Mouse (Mus musculus) forebrain, embryonic 13.5 days (tissue): Measurements from ENCODE around the gene Fn1. TPM values are rescaled to one million over a fixed set of nuclear protein-coding genes. Genes with fewer than 3 reads are reported as not detected.

ENCODE experiments used
- ATAC-seq: fragments of 200-750 bp; cut with Nextera tagmentation; 2 replicates; pipeline ENCODE4 v1.8.0; 2017
- H3K27ac ChIP-seq: fragments of 300-500 bp; sonication (generic); 2 replicates; pipeline ENCODE4 v1.5.1; 2015; ENCODE audit warnings: inconsistent platforms, mild to moderate bottlenecking, moderate library complexity
- H3K27me3 ChIP-seq: fragments of 300-500 bp; sonication (generic); 2 replicates; pipeline ENCODE4 v1.6.1; 2015; ENCODE audit warnings: mild to moderate bottlenecking, inconsistent platforms
- H3K36me3 ChIP-seq: fragments of 300-500 bp; sonication (generic); 2 replicates; pipeline ENCODE4 v1.6.1; 2015; ENCODE audit warnings: mild to moderate bottlenecking, inconsistent platforms; ENCODE audit not compliant: poor library complexity, severe bottlenecking
- H3K4me1 ChIP-seq: fragments of 300-500 bp; sonication (generic); 2 replicates; pipeline ENCODE4 v1.6.1; 2015; ENCODE audit warnings: inconsistent platforms
- H3K4me2 ChIP-seq: fragments of 300-500 bp; sonication (generic); 2 replicates; pipeline ENCODE4 v1.6.1; 2015; ENCODE audit warnings: inconsistent platforms, mild to moderate bottlenecking, moderate library complexity
- H3K4me3 ChIP-seq: fragments of 300-500 bp; sonication (generic); 2 replicates; pipeline ENCODE4 v1.5.1; 2015; ENCODE audit warnings: mild to moderate bottlenecking, inconsistent platforms
- H3K9ac ChIP-seq: fragments of 300-500 bp; sonication (generic); 2 replicates; pipeline ENCODE4 v1.6.1; 2015; ENCODE audit warnings: mild to moderate bottlenecking, inconsistent platforms
- H3K9me3 ChIP-seq: fragments of 300-500 bp; sonication (generic); replicated peaks from 2 replicates; pipeline ENCODE4 v1.6.1; 2016; ENCODE audit warnings: inconsistent platforms
- WGBS: fragments of 180-500 bp; shearing (Covaris S2); methylation state at CpG from one replicate; pipeline ENCODE4 v1.1.7; 2015; 5-methylcytosine and 5-hydroxymethylcytosine counted together
- polyA plus RNA-seq: library from polyadenylated mRNA; unstranded; fragments of >200 nt; fragmentation: Nextera tagmentation; extraction: Ambion mirVana; gene quantifications from 2 replicates; pipeline ENCODE4 v1.2.1, GENCODE M21; 2015

The Fn1 gene
- polyA plus RNA-seq, 1 experiment from 2014 or later, result 31.2 TPM

GRCm38 (mm10) chr1:71673398-71673910 is 20.5 kb upstream of the Fn1 start:
- Histone ChIP-seq H3K9me3 (no peaks in the 10 kb centered on the region), H3K9ac (no peak overlapping the region), H3K27me3 (no peaks in the 10 kb centered on the region), H3K4me2 (no peak overlapping the region), H3K4me3 (no peak overlapping the region), H3K27ac (no peak overlapping the region), H3K4me1 (peaks cover 10% of the 10 kb centered on the region), H3K36me3 (no peaks in the 10 kb centered on the region)
- ATAC-seq, result peak; percentile 89
- WGBS, result 1% methylated on average over 3 of the region's 3 CpGs

- WGBS, result 90% methylated on average over 3 of the region's 3 CpGs
- no peak overlapping the region for H3K4me2 ChIP-seq
- H3K9me3 ChIP-seq, result no peaks in the 10 kb centered on the region
- no peaks in the 10 kb centered on the region for H3K36me3 ChIP-seq
- no peak overlapping the region for H3K9ac ChIP-seq
- H3K4me3 ChIP-seq, result no peak overlapping the region
- H3K4me1 ChIP-seq, result peaks cover 10% of the 10 kb centered on the region
- H3K27ac ChIP-seq, result no peak overlapping the region
- ATAC-seq, result no peak
- H3K27me3 ChIP-seq, result no peaks in the 10 kb centered on the region
These were observed 19.3 kb upstream of the Fn1 start for GRCm38 (mm10) chr1:71672346-71672745.

DNA sequence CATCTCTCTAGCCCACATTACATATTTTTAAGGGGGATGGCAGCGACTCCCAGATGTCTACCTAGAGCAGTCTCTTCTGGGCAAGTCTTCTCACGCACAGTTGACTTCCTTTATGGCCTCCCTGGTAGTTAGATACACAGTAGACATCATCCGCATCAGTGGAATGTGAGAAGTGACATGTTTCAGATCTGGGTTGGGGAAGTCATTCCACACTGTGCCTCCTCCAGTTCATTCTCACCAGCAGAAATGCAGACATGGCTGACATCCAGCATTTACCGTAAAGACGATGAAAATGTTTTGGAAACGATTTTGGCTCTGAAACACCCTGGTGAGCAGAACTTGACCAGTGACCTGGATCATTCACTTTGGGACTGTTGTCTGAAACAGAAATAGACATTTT is 10.2 kb upstream of the Fn1 start:
- no peak overlapping the region for H3K4me2 ChIP-seq
- no peaks in the 10 kb centered on the region for H3K4me1 ChIP-seq
- H3K4me3 ChIP-seq, result no peak overlapping the region
- H3K9me3 ChIP-seq, result 0 out of 2 replicates have a peak, but pooled peaks cover 8% of the 10 kb centered on the region
- WGBS, result 93% methylated on average over 6 of the region's 6 CpGs
- H3K9ac ChIP-seq, result no peak overlapping the region
- no peaks in the 10 kb centered on the region for H3K36me3 ChIP-seq
- H3K27me3 ChIP-seq, result no peaks in the 10 kb centered on the region
- no peak overlapping the region for H3K27ac ChIP-seq
- ATAC-seq, result no peak

DNA sequence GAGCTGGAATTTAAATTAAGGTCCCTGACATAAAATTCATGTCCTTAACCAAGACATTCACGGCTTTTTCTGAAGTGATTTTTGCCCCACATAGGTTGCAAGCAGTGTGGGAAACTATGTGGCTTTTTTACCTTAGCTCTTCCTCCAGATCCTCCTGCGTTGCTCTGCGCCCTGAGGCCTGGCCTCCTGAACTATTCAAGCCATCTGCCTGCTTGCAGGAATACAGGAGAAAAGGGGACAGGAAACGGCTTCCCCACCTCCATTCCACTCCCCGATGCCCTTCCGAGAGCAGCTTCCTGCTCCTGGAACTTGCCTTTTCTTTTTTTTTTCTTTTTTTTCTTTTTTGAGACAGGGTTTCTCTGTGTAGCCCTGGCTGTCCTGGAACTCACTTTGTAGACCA is 5.6 kb upstream of the Fn1 start:
- ATAC-seq, result no peak
- Histone ChIP-seq H3K9me3 (0 out of 2 replicates have a peak, but pooled peaks cover 8% of the 10 kb centered on the region), H3K4me1 (peaks cover 6% of the 10 kb centered on the region), H3K36me3 (no peaks in the 10 kb centered on the region), H3K27me3 (no peaks in the 10 kb centered on the region), H3K27ac (no peak overlapping the region), H3K9ac (no peak overlapping the region), H3K4me3 (no peak overlapping the region), H3K4me2 (no peak overlapping the region)
- 88% methylated on average over 6 of the region's 6 CpGs for WGBS

GRCm38 (mm10) chr1:71656309-71656708 is 3.3 kb upstream of the Fn1 start:
- Histone ChIP-seq H3K9me3 (no peaks in the 10 kb centered on the region), H3K27ac (no peak overlapping the region), H3K4me2 (no peak overlapping the region), H3K36me3 (no peaks in the 10 kb centered on the region), H3K27me3 (no peaks in the 10 kb centered on the region), H3K9ac (no peak overlapping the region), H3K4me3 (no peak overlapping the region), H3K4me1 (peaks cover 16% of the 10 kb centered on the region)
- no peak for ATAC-seq
- 92% methylated on average over 6 of the region's 6 CpGs for WGBS

GRCm38 (mm10) chr1:71654221-71654620 is 1.2 kb upstream of the Fn1 start:
- Histone ChIP-seq H3K27me3 (no peaks in the 10 kb centered on the region), H3K4me1 (peaks cover 22% of the 10 kb centered on the region), H3K9ac (peak overlapping the region; percentile 77), H3K9me3 (no peaks in the 10 kb centered on the region), H3K4me3 (peak overlapping the region; percentile 60), H3K27ac (no peak overlapping the region), H3K4me2 (peak overlapping the region; percentile 84), H3K36me3 (no peaks in the 10 kb centered on the region)
- 14% methylated on average over 8 of the region's 8 CpGs for WGBS
- no peak for ATAC-seq

DNA sequence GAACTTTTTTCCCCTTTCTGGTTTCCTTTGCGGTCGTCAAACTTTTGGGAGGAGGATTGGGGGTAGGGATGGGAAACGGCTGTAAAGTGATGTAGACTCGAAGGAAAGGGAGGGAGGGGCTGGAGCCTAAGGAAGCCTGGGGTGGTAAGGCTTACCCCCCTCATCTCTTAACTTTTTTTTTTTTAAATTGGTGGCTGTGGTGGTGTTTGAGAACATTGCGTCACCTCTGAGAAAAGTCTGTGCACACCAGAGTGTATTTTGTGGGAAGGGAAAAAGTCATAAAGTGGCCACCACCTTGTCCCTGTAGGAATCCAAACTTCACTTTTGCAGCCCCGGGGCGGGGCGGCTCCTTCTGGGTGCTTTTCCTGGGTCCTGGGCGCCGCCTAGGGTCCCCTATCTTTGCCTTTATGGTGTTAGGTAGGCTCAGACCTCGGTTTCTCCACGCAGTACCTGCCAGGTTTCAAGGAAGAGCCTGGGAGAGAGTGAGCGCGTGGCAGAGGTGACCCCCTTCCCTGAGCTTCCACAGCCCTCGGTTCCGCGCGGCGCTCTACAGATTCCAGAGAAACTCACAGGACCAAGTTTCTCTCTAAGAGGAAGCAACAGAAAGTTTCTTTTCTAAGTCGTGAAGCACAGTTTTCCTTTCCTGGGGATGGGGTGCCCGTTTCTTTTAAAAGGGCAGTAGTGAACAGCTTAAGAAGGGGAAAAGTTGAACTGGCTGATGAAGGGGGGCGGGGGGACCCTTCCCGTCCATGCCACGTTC is 580 bp upstream of the Fn1 start:
- Histone ChIP-seq H3K9ac (peak overlapping the region; percentile 77), H3K4me2 (peak overlapping the region; percentile 84), H3K27ac (no peak overlapping the region; the same call in 1 of the 2 replicates), H3K4me3 (peak overlapping the region; percentile 60), H3K27me3 (no peaks in the 10 kb centered on the region), H3K36me3 (no peaks in the 10 kb centered on the region), H3K9me3 (no peaks in the 10 kb centered on the region), H3K4me1 (peaks cover 22% of the 10 kb centered on the region)
- ATAC-seq, result peak; percentile 19
- under 1% methylated on average over 24 of the region's 24 CpGs for WGBS

GRCm38 (mm10) chr1:71651828-71652227 is 1.2 kb downstream of the Fn1 start:
- Histone ChIP-seq H3K9ac (peak overlapping the region; percentile 16; the same call in 1 of the 2 replicates), H3K4me2 (peak overlapping the region; percentile 84), H3K27ac (no peak overlapping the region), H3K27me3 (no peaks in the 10 kb centered on the region), H3K4me3 (peak overlapping the region; percentile 25; the same call in 1 of the 2 replicates), H3K4me1 (peaks cover 22% of the 10 kb centered on the region), H3K9me3 (no peaks in the 10 kb centered on the region), H3K36me3 (peaks cover 12% of the 10 kb centered on the region)
- WGBS, result 58% methylated on average over 1 of the region's 1 CpGs
- ATAC-seq, result no peak

DNA sequence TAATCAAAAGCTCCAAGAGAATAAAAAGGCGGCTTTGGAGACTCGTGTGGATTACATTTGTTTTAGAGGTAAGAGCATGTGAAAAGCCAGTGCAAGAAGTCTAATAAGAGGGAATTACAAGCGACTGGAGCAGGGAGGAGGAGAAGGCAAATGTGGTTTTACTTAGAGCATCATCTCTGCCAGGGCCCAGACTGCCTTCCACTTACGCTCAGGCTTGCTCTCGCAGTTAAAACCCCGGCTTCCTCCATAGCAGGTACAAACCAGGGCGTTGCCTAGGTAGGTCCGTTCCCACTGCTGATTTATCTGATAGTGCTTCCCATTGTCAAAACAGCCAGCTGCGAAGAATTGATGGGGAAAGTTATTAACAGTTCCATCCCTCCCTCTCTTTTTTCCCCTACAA is 1.7 kb downstream of the Fn1 start:
- ATAC-seq, result no peak
- no peaks in the 10 kb centered on the region for H3K27me3 ChIP-seq
- 45% methylated on average over 9 of the region's 9 CpGs for WGBS
- H3K9ac ChIP-seq, result peak overlapping the region; percentile 16; the same call in 1 of the 2 replicates
- no peaks in the 10 kb centered on the region for H3K9me3 ChIP-seq
- H3K27ac ChIP-seq, result no peak overlapping the region
- H3K4me2 ChIP-seq, result peak overlapping the region; percentile 84
- peak overlapping the region; percentile 25 for H3K4me3 ChIP-seq
- peaks cover 12% of the 10 kb centered on the region for H3K36me3 ChIP-seq
- H3K4me1 ChIP-seq, result peaks cover 22% of the 10 kb centered on the region

DNA sequence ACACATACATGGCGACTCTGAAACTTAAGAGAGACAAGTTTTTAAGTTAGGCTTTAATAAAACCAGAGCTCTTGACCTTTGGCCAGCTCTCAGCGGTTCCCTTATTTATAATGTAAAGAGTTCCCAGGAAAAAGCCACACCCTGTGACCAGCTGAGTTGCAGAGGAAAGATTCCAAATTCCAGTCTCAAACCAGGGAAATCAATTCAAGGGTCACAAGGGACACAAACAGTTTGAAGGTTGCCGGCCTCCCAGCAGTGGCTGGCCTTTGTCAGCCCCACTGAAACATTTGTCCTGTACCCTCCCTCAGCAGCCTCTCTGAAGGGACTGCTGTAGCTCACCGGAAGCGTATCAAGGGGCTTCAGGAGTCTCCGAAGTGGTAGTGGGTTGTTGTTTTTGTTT is 2.3 kb downstream of the Fn1 start:
- no peaks in the 10 kb centered on the region for H3K9me3 ChIP-seq
- no peak overlapping the region for H3K27ac ChIP-seq
- no peak for ATAC-seq
- peak overlapping the region; percentile 19; the same call in 1 of the 2 replicates for H3K9ac ChIP-seq
- no peak overlapping the region for H3K4me3 ChIP-seq
- H3K4me1 ChIP-seq, result peaks cover 22% of the 10 kb centered on the region
- 40% methylated on average over 6 of the region's 6 CpGs for WGBS
- peaks cover 12% of the 10 kb centered on the region for H3K36me3 ChIP-seq
- H3K27me3 ChIP-seq, result no peaks in the 10 kb centered on the region
- peak overlapping the region; percentile 84 for H3K4me2 ChIP-seq

- WGBS, result 91% methylated on average over 7 of the region's 7 CpGs
These were observed 4.8 kb downstream of the Fn1 start for GRCm38 (mm10) chr1:71648166-71648565.

DNA sequence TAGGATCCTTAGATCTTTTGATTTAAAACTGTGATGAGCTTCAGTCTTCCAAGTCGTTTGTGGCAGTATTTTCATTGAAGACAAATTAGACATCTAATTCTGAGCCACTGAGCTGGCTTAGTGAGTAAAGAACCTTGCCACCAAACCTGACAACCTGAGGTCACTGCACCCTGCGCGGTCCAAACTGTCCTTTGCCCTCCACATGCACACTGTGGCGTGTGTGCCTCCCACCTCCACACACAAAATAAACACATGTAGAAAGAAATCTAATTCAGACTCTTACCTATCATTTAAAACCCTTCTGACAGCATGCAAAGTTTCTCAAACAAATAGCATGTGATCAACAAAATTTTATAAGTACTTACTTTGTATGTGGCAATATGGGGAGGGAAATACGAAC is 6.2 kb downstream of the Fn1 start:
- 89% methylated on average over 5 of the region's 5 CpGs for WGBS
- H3K27me3 ChIP-seq, result no peaks in the 10 kb centered on the region
- H3K36me3 ChIP-seq, result peaks cover 46% of the 10 kb centered on the region
- no peak for ATAC-seq
- H3K9me3 ChIP-seq, result no peaks in the 10 kb centered on the region
- H3K4me3 ChIP-seq, result no peak overlapping the region
- no peak overlapping the region for H3K4me2 ChIP-seq
- H3K4me1 ChIP-seq, result peaks cover 9% of the 10 kb centered on the region
- H3K27ac ChIP-seq, result no peak overlapping the region
- no peak overlapping the region for H3K9ac ChIP-seq

More at GRCm38 (mm10) chr1:71648166-71648565, 4.8 kb downstream of the Fn1 start:
- H3K9ac ChIP-seq, result no peak overlapping the region
- H3K36me3 ChIP-seq, result peaks cover 33% of the 10 kb centered on the region
- peaks cover 14% of the 10 kb centered on the region for H3K4me1 ChIP-seq
- H3K4me2 ChIP-seq, result no peak overlapping the region
- H3K4me3 ChIP-seq, result no peak overlapping the region
- no peaks in the 10 kb centered on the region for H3K27me3 ChIP-seq
- ATAC-seq, result no peak
- no peaks in the 10 kb centered on the region for H3K9me3 ChIP-seq
- no peak overlapping the region for H3K27ac ChIP-seq
